Mouse (Mus musculus) lung, adult 2 months (tissue): ENCODE data around the gene Mastl. TPM values are rescaled to one million over a fixed set of nuclear protein-coding genes. Genes with fewer than 3 reads are reported as not detected.

Source experiments
- DNase-seq: peaks from one replicate; pipeline ENCODE4 v3.0.0; 2022
- H3K4me1 ChIP-seq: fragments of 200-500 bp; 2 replicates; pipeline ENCODE4 v1.6.1; 2011; ENCODE audit warnings: low read length; ENCODE audit not compliant: control insufficient read depth, insufficient read depth
- H3K4me3 ChIP-seq: fragments of 200-500 bp; replicated peaks from 2 replicates; pipeline ENCODE3; 2011; ENCODE audit warnings: low read depth, mild to moderate bottlenecking, control low read depth, low read length; ENCODE audit errors: extremely low read depth
- CTCF ChIP-seq: fragments of 200-500 bp; IDR thresholded peaks from 2 replicates; pipeline ENCODE4 v1.5.1; 2011; ENCODE audit warnings: mild to moderate bottlenecking, low read length, control low read depth; ENCODE audit not compliant: insufficient read depth
- POLR2A ChIP-seq: fragments of 200-500 bp; IDR thresholded peaks from 2 replicates; pipeline ENCODE4 v1.6.1; 2011; ENCODE audit warnings: low read depth, mild to moderate bottlenecking, control low read depth, low read length, borderline replicate concordance; ENCODE audit errors: extremely low read depth
- WGBS: fragments of 180-500 bp; shearing (Covaris S2); methylation state at CpG from one replicate; pipeline ENCODE4 v1.1.7; 2018; 5-methylcytosine and 5-hydroxymethylcytosine counted together
- polyA plus RNA-seq: library from polyadenylated mRNA; depleted of rRNA; stranded (reverse); fragments of >200 nt; gene quantifications from 2 replicates; pipeline ENCODE4 v1.2.3, GENCODE M21; 2012; rRNA removed

Gene Mastl
- polyA plus RNA-seq, 1 experiment = 0.17 TPM

- TF ChIP-seq CTCF (no peak), POLR2A (no peak; the same call in 1 of the 2 replicates)
- DNase-seq = no peak
- H3K4me1 ChIP-seq = no peaks in the 10 kb centered on the region; the same call in 1 of the 2 replicates
- H3K4me3 ChIP-seq = peak overlapping the region; percentile 70
- WGBS = 0% methylated on average over 21 of the region's 21 CpGs
Observed at GRCm38 (mm10) chr2:23068370-23068737, 87.5 kb downstream of the Mastl start.

- TF ChIP-seq CTCF (no peak), POLR2A (peak; percentile 77)
- WGBS = 2% methylated on average over 34 of the region's 34 CpGs
- DNase-seq = peak; percentile 91
- peak within 1 kb of the TSS; percentile 70 for H3K4me3 ChIP-seq
- H3K4me1 ChIP-seq = no peaks in the 10 kb centered on the region; the same call in 1 of the 2 replicates
Observed at GRCm38 (mm10) chr2:23067552-23068369, 88.1 kb downstream of the Mastl start, which contains the start of gene Acbd5. TSS of gene Acbd5 (plus strand) at chr2:23068167.

Other genes starting within 250 kb of the Mastl start
- 118 and 137 TPM in 2 replicates for gene Abi1, start 115.8 kb downstream of the Mastl start, polyA plus RNA-seq
- 16.4 and 17.1 TPM in 2 replicates for gene Acbd5, start 87.9 kb downstream of the Mastl start, polyA plus RNA-seq
- gene Yme1l1, start 345 bp upstream of the Mastl start, polyA plus RNA-seq = 3.9 and 6.2 TPM in 2 replicates
- not detected in 2 replicates for gene 4931423N10Rik, start 51.5 kb upstream of the Mastl start, polyA plus RNA-seq
- gene Nxph2, start 165.2 kb upstream of the Mastl start, polyA plus RNA-seq = not detected in 2 replicates